Mouse (Mus musculus) naive thymus-derived CD4-positive, alpha-beta T cell, adult 2 months (primary cell): ENCODE measurements around the gene Slc39a8.

Experiments used
- DNase-seq: peaks from one replicate; pipeline ENCODE4 v3.0.0-alpha.2; 2011; ENCODE audit warnings: low read depth

The Slc39a8 gene

DNA sequence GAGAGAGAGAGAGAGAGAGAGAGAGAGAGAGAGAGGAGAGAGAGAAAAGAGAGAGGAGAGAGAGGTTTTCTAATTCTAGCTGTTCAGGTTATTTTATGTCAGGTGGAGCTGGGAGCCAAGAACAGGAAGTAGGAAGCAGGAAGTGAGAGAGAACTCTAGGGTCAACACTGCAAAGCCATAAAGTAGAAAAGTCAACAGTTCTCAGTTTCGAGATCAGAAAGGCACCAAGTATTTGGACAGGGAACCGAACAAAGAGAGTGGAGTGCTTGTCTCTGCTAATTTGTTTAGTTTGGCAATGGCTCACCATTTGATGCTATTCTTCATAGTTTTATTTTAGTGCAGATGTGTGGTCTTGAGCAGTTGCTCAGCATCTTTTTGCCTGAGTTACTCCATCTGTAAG is 26.5 kb downstream of the Slc39a8 start:
- DNase-seq, result no peak

DNA sequence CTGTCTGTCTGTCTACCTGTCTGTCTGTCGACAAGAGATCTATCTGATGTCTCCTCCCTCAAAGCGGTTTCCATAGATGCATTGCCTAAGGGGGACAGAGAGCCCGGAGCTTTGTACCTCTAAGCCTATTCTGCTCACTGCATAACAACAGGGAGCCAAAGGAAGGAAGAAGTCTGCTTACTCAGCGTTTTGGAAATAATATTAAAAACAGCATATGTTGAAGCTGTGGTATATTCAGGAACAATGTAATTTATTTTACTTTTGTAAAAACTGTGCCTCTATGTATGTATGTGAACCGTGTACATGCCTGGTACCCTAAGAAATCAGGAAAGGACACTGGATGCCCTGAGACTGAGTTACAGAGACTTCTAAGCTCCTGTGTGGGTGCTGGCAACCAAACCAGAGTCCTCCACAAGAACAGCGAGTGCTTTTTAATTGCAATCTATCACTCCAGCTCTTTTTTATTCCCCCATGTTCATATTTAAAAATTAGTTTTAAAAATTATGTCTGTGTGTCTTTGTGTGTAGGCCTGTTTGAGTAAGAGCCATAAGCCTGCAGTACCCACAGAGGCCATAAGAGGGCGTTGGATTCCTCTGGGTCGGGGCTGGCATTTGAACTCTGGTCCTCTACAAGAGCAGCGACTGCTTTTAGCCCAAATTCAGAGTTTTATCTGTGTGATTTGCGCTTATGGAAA is 28.7 kb downstream of the Slc39a8 start:
- DNase-seq, result no peak

DNA sequence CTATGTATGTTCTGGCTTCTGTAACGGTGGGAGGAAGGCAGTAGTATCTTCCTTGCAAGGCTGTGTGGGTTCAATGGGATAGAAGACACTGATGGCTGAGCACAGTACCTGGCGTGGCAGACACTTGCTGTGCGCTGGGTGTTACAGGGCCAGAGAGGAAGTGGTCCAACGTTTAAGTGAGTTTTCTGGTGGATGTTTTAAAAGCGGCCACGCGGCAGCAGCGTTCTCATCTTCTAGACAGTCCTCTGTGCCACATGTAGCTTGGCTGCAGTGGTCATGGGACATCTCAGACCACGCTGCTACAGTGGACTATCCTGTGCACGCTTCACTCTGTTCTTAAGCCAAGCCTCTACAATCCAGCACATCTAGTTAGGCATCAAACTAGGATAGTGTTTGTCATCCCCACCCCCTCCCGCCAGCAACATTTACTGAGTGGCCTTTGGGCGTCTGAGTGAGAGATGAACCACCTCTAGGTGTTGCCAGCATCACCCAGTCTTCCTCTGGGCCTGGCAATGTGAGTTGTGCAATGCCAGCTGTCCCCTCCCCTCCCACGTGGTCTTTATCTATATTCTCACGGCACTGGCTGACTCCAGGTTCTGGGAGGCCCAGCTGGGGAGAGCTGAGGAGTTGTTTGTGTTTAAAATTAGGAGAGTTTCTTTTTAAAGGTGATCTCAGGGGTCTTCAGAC is 29.4 kb downstream of the Slc39a8 start:
- no peak for DNase-seq

DNA sequence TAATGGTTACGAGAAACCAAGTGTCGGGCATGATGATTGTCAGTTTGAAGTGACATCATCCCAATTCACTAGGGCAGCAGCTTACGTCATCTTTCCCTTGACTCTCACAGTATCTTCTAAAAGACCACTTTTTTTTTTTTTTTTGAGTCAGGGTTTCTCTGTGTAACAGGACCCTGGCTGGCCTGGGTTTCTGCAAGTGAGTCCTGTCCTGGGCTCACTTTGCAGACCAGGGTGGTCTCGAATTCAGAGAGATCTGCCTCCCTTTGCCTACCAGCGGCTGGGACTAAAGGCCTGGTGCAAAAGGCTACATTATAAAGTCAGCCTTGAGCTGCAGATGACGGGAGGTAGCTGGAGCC is 29.9 kb downstream of the Slc39a8 start:
- no peak for DNase-seq

DNA sequence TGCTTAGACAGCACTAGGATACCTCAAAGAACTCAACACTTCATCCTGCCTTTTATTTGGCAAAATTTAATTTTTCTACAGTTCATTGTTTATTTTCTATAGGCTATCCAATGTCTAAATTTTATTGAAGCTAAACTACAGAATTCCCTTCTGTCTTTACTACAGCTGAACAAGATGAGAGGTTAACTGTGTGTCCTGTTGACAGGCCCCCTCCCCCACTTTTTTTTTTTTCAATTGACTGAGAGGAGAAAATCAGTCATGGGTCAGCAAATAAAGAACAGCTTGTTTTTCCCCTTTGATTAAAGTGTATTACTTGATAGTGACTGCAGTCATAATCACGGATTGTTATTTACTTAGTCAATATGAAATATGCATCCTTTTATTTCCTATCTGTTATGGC is 31.2 kb downstream of the Slc39a8 start:
- DNase-seq, result no peak

DNA sequence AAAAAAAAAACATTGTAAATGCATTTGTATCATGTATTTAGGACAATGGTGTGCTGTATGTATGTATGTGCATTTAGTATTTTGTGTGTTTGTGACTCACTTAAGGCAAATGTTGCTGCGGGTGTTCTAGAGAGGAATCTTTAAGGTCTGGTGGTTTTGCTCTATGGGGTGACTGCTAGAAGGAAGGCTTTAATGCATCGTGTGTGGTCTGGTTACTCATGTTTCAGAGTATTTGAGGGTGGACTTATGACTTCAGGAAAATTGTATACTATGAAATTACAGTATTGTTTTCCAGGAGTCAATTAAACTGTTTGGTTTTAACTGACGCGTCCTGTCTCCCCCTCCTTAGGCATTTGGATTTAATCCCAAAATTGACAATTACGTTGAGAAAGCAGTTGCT is 32.1 kb downstream of the Slc39a8 start:
- DNase-seq, result no peak

DNA sequence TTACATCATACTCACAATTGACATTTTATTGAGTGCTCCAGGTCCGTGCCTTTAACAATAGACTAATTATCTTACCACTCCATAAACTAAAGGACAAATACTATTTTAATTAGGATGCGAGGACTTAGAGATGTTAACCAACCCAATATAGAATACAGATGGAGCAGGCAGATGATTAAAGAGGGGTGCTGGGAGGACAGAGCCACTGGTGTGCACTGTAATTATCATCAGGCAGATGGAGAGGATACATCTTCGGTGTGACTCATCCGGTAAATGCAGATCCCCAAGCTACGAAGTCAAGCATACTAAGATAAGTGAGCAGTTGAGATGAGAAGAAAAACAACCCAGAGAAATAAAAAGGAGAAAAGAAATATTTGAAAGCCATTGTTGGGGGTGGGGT is 34.4 kb downstream of the Slc39a8 start:
- no peak for DNase-seq

DNA sequence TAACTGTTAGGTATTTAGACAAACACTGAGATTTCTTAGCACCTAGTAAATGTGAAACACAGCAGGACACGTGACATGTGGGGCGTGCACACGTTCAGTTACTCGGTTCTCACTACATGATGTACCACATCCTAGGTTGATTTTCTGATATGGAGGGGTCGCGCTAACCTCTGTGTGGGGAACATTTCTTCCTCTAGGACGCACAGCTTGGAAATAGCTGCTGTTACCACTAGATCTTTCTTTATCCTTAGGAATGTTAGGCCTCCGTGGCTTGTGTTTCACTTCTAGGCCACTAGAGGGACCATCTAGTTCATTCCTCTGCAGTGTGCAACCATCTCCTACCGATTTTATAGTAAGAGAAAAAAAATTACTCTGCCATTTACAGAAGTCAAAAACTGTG is 37.7 kb downstream of the Slc39a8 start:
- DNase-seq, result peak; percentile 9

DNA sequence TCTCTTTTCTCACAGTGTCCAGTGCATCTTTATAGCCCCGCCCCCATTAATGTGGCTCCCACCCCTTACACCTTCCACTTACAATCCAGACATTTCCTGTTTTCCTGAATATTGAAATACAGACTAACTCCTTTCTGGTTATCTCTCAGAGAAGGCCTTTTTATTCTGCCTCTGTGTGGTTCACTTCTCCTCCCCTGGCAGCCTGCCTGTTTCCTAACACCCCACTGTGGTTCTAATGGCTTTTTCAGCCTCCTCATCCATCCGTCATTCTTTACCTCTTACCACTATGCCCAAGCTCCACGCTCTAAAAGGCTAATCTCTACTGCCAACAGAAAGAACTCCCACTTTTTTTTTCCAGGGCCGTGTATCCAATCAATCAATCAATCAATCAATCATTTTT is 44.0 kb downstream of the Slc39a8 start:
- no peak for DNase-seq

DNA sequence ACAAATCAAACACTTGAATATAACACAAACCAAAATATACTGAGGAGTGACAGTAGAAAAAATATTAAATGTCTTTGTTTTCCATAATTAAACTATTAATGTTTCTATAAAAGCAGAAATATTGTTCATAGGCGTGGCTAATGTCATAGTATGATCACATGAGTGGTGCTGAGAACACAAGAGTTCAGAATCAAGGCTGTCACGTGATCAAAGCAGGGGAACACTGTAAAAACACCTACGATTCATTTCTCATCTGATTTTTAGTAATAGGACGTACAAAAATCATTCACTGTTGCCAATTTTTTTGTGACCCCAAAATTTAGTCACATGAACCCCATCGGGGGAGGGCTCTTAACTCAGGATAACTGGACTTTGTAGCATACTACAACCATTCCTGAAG is 47.2 kb downstream of the Slc39a8 start:
- DNase-seq, result no peak

DNA sequence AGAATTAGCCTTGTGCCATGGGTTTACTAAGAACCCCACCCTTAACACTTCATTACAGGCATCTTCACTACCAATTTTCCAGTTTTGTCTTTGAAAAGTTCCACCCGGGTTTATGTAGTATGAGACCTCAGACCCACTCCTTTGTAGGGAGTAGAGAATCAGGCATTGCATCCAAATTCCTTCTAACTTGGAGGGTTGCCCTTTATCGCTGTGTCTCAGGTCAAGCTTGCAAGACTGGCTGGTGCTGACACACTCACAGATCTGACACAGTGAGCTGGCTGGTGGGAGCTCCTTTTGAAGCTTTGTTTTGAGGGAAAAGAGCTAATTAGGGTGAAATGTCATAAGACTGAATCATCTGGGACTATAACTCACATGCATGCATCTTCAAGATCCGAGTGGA is 48.5 kb downstream of the Slc39a8 start:
- no peak for DNase-seq

DNA sequence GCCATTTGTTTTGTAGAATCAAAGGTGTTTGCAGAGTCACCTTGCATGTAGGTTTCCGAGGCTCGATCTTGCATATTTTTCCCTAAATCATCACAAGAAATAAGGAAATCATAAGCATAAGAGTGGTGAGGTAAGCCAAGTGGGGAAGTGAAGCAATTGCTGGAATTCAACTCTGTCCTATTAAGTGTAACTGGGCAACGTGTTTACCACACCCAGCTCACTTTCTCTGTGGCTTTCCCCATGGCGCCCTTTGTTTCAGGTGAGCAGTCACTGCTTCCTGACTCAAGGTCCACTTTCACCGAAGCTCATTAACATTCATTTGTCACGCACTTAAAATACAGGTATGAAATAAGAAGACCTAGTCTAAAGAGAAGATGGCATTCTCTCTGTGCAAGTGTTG is 53.0 kb downstream of the Slc39a8 start:
- no peak for DNase-seq

DNA sequence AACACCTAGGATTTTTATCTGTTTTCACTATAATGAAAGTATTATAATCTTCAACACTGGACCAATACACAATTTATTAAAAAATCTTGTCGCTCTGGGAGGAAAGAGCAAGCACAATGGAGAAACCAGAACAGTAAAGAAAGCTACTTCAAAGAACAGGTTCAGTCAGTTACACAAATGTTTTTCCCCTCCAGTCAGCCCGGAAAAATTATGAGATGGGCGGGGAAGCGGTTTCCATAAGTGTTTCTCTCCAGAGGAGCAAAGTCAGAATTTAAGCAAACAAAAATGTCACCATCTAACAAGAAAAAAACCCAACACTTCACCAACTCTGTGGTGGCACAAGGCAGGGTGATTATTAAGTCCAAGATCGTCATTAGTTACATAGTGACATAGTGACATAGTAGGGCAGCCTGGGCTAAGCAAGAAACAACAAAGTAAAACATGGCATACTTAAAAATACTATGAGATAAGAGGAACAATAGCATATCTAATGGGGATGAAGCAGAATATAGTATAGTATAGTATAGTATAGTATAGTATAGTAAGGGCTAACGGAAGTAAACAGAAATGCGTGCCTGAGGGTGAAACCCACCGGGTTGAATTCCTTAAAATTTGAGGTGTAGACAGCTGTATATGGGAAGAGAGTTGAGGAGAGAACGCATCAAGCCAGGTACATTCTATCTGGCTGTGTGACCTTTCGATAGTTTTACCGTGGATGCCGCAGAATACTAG is 61.0 kb downstream of the Slc39a8 start:
- no peak for DNase-seq

DNA sequence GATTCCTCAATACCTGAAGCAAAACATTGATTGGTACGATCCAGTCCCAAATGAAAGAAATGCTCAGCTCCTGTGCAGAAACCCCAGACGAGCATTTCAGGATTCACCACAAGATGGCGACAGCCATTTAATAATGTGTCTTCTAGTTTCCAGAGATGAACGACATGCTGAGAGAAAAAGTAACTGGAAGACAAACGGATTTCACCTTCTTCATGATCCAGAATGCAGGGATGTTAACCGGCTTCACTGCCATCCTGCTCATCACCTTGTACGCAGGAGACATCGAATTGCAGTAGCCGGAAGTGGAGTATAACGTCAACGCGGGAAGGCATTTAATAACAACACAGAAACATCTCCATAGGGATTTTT is 61.6 kb downstream of the Slc39a8 start:
- peak; percentile 56 for DNase-seq

DNA sequence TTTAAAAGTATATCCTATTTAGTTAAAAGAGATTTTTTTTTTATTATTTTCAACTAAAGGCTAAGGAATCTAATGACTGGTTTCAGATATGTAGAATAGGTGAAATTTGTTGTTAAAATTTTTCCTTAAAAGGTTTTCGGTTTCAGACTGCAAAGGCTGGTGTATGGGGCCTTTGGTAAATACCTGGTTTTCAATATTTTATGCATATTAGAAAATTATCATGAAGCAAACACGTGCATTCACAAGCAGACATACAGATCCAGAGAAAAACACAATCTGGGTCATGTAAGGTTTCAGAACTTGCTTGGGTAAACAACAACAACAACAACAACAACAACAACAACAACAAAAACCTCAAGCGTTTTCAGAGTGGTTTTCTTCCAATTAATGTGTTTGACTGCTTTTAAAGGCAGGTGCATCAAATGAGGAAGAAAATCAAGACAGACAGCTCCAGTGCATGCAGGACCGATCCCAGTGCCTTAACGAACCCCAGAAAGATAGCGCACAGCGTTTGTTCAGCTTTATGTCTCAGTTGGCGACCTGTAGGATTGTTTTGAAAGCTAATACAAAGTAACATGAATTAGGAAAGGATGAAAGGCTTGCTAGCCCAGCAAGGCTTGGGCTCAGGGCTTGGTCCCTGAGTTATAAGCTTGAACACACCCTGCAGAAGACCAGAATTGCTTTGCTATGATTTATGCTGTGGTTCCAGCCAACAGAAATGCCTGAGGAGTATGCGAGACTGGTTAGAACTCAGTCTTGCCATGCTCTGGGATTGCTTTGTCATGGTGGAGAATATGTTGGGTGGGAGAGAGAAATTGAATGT is 62.2 kb downstream of the Slc39a8 start:
- DNase-seq, result no peak

DNA sequence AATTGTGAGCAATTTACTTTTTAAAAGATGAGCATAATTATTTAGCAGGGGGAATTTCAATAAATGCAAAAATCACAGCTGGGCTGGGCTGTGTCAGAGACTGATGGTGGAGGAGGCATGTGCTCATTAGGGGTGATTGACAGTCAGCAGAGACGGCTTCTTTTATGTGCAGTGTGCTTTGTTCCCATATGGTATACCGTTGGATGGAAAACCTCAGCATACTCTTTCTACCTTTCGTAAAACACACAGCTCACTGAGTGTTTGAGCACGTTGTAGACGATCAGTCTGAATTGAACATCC is 62.7 kb downstream of the Slc39a8 start:
- no peak for DNase-seq

DNA sequence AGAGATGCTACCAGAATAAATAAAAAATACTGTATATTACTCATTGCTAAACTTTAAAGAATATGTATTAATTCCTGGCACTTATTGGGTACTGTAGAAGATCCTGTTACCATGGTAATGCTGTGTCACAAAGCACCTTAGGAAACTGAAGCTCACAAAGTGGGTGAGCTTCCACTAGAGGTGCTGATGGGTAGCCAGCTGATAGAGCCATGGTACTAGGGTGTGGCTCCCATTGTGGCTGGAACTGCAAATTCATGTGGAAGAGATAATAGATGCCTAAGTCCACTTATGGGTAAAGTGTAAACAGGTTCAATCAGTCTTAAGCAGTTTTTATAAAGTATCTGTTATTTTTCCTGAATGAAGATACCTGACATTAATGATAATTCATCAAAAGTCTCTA is 64.3 kb downstream of the Slc39a8 start:
- no peak for DNase-seq

DNA sequence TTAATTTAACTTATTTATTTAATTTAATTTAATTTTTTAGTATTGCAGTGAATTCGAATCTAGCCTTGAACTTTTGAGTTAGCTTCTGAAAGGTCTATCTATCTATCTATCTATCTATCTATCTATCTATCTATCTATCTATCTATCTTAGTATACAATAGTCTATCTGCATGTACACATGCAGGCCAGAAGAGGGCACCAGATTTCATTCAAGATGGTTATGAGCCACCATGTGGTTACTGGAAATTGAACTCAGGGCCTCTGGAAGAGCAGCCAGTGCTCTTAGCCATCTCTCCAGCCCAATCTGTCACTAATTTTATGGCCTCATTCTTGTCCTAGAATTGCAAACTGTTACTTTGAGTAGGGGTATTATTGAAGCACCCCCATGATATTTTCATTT is 78.3 kb downstream of the Slc39a8 start:
- DNase-seq, result no peak

DNA sequence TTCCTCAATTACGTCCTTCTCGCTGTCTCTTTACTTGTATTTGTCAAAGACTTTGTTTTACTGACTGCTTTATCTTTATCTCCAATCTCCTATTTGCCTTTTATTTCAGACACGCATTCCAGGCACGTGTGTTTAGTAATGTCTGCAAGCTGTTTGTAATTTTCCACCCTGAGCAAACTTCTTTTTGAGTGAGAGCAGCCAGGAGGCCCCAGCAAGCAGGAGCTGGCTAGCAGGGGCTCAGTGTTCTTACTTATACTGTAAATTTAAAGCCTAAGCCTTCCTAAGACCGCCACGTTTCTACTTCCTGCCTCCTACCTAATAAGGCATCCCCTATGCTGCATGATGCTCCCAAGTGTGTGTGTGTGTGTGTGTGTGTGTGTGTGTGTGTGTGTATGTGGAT is 79.8 kb downstream of the Slc39a8 start:
- no peak for DNase-seq

DNA sequence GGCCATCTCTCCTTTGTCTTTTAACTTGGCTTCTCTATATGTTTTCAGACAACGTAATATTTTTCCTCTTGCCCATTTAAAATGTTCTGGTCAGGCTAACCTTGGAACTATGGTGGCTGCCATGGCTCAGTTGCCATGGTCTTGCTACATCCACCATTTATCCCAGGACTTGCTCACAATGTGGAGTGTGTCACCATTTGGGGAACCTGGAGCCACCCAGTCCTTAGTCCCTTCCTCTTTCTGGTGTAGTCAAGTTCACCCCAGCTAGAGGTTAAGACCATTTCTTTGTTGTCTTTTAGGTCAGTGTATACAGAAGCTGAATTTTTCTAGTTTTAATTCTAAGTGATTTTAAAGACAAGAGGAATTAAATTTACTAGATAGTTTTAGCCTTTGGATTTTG is 80.7 kb downstream of the Slc39a8 start:
- DNase-seq, result no peak

DNA sequence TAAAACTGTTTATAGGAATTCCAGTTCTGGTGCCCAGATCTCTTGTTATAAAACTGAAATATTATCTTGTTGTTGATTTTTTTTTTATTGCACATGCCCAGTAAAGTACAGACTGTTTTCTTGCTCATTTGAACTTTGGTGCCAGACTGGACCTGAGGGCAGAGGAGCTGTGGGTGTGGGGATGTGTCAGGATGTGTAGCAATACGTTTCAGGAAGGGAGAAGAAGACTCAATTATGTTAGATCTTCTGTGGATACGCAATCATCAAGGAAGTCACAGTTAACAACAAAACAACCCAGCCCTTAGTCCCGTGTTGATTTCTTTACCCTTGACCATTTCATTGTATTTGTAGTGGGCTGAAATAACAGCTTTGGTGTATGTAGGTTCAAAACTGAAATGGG is 81.9 kb downstream of the Slc39a8 start:
- DNase-seq, result no peak

DNA sequence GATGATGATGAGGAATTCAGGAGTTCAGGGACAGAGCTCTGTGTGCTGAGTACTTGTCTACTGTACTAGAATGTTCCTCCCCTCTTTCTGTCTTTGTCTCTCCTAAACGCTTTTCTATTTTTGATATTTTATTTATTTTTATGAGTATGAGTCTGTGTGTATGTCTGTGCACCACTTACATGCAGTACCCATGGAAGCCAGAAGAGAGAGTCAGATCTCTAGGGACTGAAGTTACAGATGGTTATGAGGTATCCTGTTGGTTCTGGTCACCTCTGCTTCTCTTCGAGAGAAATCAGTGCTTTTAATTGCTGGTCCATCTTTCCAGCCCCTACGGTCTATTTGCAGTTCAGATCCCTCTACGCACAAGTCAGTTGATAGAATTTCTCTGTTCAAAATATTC is 90.9 kb downstream of the Slc39a8 start:
- no peak for DNase-seq
